Mouse (Mus musculus) midbrain, postnatal 0 days (tissue): Measurements from ENCODE around the gene Gpr132. TPM values are rescaled to one million over a fixed set of nuclear protein-coding genes. Genes with fewer than 3 reads are reported as not detected.

Source experiments
- ATAC-seq: fragments of 200-750 bp; cut with Nextera tagmentation; 2 replicates; pipeline ENCODE4 v1.8.0; 2017; ENCODE audit warnings: moderate number of reproducible peaks, mild to moderate bottlenecking, moderate TSS enrichment, moderate library complexity; ENCODE audit not compliant: low FRiP score
- DNase-seq: peaks from one replicate; pipeline ENCODE4 v3.0.0-alpha.2; 2015; ENCODE audit warnings: low spot score
- H3K27ac ChIP-seq: fragments of 300-500 bp; sonication (generic); 2 replicates; pipeline ENCODE4 v1.5.1; 2014; ENCODE audit warnings: low read depth, mild to moderate bottlenecking, low read length, mixed read lengths
- H3K27me3 ChIP-seq: fragments of 300-500 bp; sonication (generic); 2 replicates; pipeline ENCODE4 v1.6.1; 2014; ENCODE audit warnings: low read length, control low read depth, mixed read lengths; ENCODE audit not compliant: insufficient read depth
- H3K36me3 ChIP-seq: fragments of 300-500 bp; sonication (generic); 2 replicates; pipeline ENCODE4 v1.6.1; 2014; ENCODE audit warnings: low read length, control low read depth, mixed read lengths; ENCODE audit not compliant: insufficient read depth
- H3K4me1 ChIP-seq: fragments of 300-500 bp; sonication (generic); 2 replicates; pipeline ENCODE4 v1.6.1; 2014; ENCODE audit warnings: mild to moderate bottlenecking, control low read depth, antibody characterized with exemption, low read length, mixed read lengths; ENCODE audit not compliant: insufficient read depth
- H3K4me2 ChIP-seq: fragments of 300-500 bp; sonication (generic); 2 replicates; pipeline ENCODE4 v1.6.1; 2014; ENCODE audit warnings: low read depth, mild to moderate bottlenecking, low read length, mixed read lengths; ENCODE audit not compliant: poor library complexity, severe bottlenecking
- H3K4me3 ChIP-seq: fragments of 300-500 bp; sonication (generic); 2 replicates; pipeline ENCODE4 v1.5.1; 2014; ENCODE audit warnings: low read depth, mild to moderate bottlenecking, low read length, moderate library complexity
- H3K9ac ChIP-seq: fragments of 300-500 bp; sonication (generic); replicated peaks from 2 replicates; pipeline ENCODE4 v1.6.1; 2014; ENCODE audit warnings: mild to moderate bottlenecking, low read length, moderate library complexity, mixed read lengths; ENCODE audit not compliant: poor library complexity, severe bottlenecking
- H3K9me3 ChIP-seq: fragments of 300-500 bp; sonication (generic); 2 replicates; pipeline ENCODE4 v1.6.1; 2016; ENCODE audit warnings: low read length, control low read depth
- CTCF ChIP-seq: IDR thresholded peaks from 2 replicates; pipeline ENCODE4 v1.5.1; 2016; ENCODE audit warnings: antibody characterized with exemption, mild to moderate bottlenecking
- WGBS: fragments of 180-500 bp; shearing (Covaris S2); extraction: QIAGEN DNeasy Blood & Tissue Kit; methylation state at CpG from one replicate; pipeline ENCODE4 v1.1.7; 2014; 5-methylcytosine and 5-hydroxymethylcytosine counted together
- polyA plus RNA-seq: library from polyadenylated mRNA; unstranded; fragments of >200 nt; fragmentation: Nextera tagmentation; extraction: Ambion mirVana; gene quantifications from 2 replicates; pipeline ENCODE4 v1.2.1, GENCODE M21; 2015
- total RNA-seq: library from RNA; depleted of rRNA; stranded (reverse); fragments of >200 nt; gene quantifications from 2 replicates; pipeline ENCODE4 v1.2.3, GENCODE M21; 2014

Gene Gpr132
- total and polyA plus RNA-seq, 2 experiments from 2014 or later: 0.06 to 0.16 TPM

DNA sequence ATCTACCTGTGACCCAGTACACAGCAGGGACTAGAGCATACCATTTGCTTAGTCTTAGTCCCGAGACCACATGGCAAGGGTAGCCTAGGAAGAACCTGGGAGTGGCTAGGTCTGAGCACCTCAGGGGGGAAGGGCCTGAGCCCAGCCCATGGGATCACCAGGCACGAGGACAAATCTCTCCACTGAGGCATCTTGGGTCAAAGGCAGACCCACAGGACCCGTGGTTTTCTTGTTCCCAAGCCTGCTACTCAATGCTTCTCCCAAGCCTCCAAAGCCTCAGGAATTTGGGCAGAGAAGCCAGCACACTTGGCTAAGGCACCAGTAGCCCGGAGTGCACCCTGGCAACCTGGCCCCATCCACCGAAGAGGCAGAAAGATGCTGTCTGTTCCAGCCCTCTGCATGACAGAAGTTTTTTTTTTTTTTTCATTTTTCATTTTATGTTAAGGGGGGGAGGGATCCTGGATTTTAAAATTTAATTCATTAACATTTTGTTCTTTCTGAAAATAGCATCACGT is 13.3 kb upstream of the Gpr132 start:
- DNase-seq (no peak), ATAC-seq (no peak)
- H3K27me3 ChIP-seq: peaks cover 30% of the 10 kb centered on the region
- no peak for TF ChIP-seq CTCF
- H3K9me3 ChIP-seq: no peaks in the 10 kb centered on the region
- no peak overlapping the region for H3K27ac ChIP-seq
- H3K9ac ChIP-seq: no peak overlapping the region
- no peaks in the 10 kb centered on the region for H3K36me3 ChIP-seq
- no peak overlapping the region for H3K4me2 ChIP-seq
- WGBS: 72% methylated on average over 6 of the region's 6 CpGs
- H3K4me3 ChIP-seq: no peak overlapping the region
- peaks cover 3% of the 10 kb centered on the region; the same call in 1 of the 2 replicates for H3K4me1 ChIP-seq

DNA sequence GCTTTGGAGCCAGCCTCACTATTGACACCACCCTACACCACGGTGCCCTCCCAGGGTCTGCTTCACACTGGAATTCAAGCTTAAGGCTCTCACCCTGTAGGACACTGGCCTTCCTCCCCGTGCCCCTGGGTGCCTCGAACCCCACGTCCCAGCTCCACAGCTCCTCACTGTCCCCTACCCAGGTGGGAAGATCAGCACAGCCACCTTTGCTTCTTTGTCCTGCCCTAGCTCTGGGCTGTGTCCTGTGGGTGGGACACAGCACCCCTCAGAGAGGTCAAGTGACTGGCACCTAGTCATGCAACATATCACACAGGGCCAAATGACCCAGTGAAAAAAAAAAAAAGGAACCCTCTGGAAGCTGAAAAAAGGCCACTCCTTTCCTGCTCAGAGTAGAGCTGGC is 12.6 kb upstream of the Gpr132 start:
- ATAC-seq: no peak
- H3K4me3 ChIP-seq: no peak overlapping the region
- no peak overlapping the region for H3K9ac ChIP-seq
- peaks cover 37% of the 10 kb centered on the region for H3K27me3 ChIP-seq
- H3K4me1 ChIP-seq: peaks cover 3% of the 10 kb centered on the region; the same call in 1 of the 2 replicates
- H3K4me2 ChIP-seq: no peak overlapping the region
- WGBS: 81% methylated on average over 4 of the region's 4 CpGs
- TF ChIP-seq CTCF: no peak
- no peaks in the 10 kb centered on the region for H3K36me3 ChIP-seq
- no peak overlapping the region for H3K27ac ChIP-seq
- H3K9me3 ChIP-seq: no peaks in the 10 kb centered on the region
- no peak for DNase-seq

DNA sequence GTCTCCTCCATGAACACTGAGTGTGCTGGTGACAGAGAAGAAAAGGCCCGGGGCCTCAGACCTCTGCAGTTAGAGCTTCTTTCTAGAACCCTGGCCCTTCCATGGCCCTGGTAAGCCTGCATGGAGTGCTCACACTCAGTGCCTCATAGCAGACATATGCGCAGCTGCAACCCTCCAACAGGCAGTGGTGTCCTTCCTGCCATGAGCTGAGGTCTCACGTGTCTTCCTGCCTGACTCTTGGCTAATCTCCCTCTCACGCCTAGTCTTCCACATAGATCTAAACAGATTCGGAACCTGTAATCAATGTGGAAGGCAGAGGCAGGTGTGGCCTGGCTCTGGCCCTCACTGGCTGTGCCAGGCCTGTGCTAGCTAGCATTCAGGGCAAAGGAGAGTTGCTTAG is 11.7 kb upstream of the Gpr132 start:
- Histone ChIP-seq H3K4me1 (peaks cover 3% of the 10 kb centered on the region; the same call in 1 of the 2 replicates), H3K27ac (no peak overlapping the region), H3K27me3 (peaks cover 46% of the 10 kb centered on the region), H3K9ac (no peak overlapping the region), H3K36me3 (no peaks in the 10 kb centered on the region), H3K4me2 (no peak overlapping the region), H3K9me3 (no peaks in the 10 kb centered on the region), H3K4me3 (no peak overlapping the region)
- no peak for TF ChIP-seq CTCF
- 87% methylated on average over 5 of the region's 5 CpGs for WGBS
- ATAC-seq (no peak), DNase-seq (no peak)

DNA sequence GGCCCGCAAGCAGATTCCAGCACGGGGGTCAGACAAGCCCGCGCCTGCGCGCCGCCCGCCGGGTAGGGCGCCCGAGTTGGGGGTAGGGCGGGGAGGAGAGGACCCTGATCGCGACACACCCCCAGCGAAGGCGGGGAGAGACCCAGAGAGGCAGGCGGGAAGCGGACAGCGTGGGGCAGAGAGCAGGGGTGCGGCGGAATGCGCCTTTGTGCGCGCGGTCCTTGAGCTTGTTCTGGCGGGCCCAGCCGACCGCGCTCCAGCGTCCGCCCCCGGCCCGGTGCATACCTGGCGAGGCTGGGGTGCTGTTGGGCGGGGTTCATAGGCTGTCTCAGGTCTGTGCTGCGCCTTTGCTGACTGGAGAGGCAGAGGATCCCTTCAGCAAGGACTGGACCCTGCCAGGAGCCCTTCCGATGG is 9.6 kb upstream of the Gpr132 start:
- Histone ChIP-seq H3K27me3 (peaks cover 54% of the 10 kb centered on the region), H3K27ac (no peak overlapping the region), H3K4me3 (peak overlapping the region; percentile 32), H3K36me3 (no peaks in the 10 kb centered on the region), H3K4me2 (peak overlapping the region; percentile 55), H3K9ac (no peak overlapping the region; the same call in 1 of the 2 replicates), H3K4me1 (peaks cover 3% of the 10 kb centered on the region; the same call in 1 of the 2 replicates), H3K9me3 (no peaks in the 10 kb centered on the region)
- 1% methylated on average over 34 of the region's 37 CpGs for WGBS
- DNase-seq (no peak), ATAC-seq (no peak)
- TF ChIP-seq CTCF: no peak

DNA sequence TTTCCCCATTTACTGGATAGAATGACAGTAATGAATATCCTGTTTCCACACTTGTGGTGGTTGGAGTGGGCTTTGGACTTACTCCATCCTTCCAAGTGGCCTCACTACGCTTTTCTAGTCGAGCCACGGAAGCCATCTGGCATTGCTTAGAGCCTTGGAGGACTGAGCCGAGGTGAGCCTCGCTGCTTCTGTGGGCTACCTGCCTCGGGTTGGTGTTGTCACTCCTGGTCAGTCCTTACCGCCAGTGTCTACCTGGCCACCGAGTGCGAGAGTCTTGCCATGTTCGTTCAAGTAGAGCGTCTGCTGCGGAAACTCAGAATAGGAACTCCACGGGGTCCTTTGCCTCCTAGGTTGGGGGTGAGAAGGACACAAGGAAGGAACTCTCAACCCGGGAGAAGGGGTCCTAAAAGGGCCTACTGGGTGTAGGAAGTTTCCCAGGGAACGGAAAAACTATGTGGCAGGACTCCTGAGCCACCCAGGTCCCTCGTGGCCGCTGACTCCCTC is 9.1 kb upstream of the Gpr132 start:
- H3K4me1 ChIP-seq: peaks cover 3% of the 10 kb centered on the region; the same call in 1 of the 2 replicates
- DNase-seq (no peak), ATAC-seq (no peak)
- H3K4me3 ChIP-seq: peak overlapping the region; percentile 32
- peaks cover 54% of the 10 kb centered on the region for H3K27me3 ChIP-seq
- WGBS: 5% methylated on average over 17 of the region's 17 CpGs
- TF ChIP-seq CTCF: no peak
- H3K36me3 ChIP-seq: no peaks in the 10 kb centered on the region
- no peak overlapping the region for H3K27ac ChIP-seq
- H3K9me3 ChIP-seq: no peaks in the 10 kb centered on the region
- H3K4me2 ChIP-seq: peak overlapping the region; percentile 55
- no peak overlapping the region; the same call in 1 of the 2 replicates for H3K9ac ChIP-seq

DNA sequence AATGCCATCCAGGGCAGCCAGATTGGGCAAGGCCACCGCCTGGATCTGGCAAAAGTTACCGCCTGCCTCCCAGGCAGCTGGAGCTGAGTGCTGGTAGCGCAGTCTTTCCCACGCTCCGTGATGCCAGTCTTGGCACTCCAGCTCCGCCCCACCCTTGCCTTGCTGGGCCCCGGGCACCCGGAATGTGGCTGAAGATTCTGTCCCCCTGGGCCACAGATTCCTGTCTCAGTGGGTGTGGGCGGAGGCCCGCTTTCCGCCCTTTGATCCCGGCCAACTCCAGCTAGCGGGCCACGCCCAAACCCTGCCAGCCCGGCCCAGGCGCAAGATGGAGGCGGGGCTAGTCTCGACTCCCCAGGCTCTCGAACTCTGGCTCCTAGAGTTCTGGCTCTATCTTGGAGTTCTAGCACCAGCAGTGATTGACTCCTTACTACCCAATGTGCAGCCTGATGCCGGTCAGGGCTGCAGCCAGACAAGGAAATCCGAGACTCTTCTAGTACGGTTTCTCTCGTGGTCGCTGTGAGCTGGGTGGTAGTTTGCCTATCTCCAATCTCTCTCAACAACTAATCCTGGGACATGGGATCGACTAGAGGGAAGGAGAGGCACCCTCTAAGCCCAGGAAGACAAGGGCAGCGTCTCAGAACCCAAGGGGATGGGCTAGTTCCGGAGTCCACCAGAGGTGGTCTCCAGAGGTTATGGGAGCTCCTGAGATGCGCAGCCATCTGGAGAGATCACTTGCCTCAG is 8.5 kb upstream of the Gpr132 start:
- Histone ChIP-seq H3K9me3 (no peaks in the 10 kb centered on the region), H3K4me1 (peaks cover 3% of the 10 kb centered on the region; the same call in 1 of the 2 replicates), H3K36me3 (no peaks in the 10 kb centered on the region), H3K27ac (no peak overlapping the region), H3K4me3 (peak overlapping the region; percentile 12; the same call in 1 of the 2 replicates), H3K27me3 (peaks cover 54% of the 10 kb centered on the region), H3K4me2 (peak overlapping the region; percentile 24; the same call in 1 of the 2 replicates), H3K9ac (no peak overlapping the region)
- ATAC-seq: no peak
- DNase-seq: no peak
- 7% methylated on average over 28 of the region's 28 CpGs for WGBS
- no peak for TF ChIP-seq CTCF
